In the genomic region with DNA sequence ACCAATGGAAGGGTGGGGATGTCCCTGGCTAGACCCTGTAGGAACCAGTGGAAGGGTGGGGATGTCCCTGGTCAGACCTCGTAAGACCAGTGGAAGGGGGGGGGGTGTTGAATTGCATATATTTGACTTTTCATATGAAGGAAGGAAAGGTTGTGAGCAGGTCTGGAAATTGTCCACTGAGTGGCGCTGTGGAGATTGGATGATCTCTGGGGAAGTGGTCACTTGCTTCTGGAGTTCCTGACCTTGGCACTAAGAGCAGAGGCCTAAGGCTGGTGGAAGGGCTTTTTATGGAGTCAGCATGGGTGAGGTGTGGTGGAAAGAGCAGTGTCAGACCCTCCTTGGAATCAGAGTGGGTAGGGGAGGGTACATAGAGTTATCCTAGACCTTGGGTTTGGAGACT, we compare ENCODE assay signal across 16 mouse cellular contexts. TPM values are rescaled to one million over a fixed set of nuclear protein-coding genes. Genes with fewer than 3 reads are reported as not detected.
A peak's percentile ranks its signal among the peaks of the same experiment; 100 is the strongest.
DNase-seq lines count a peak whose midpoint lies in the region; ATAC-seq and TF ChIP-seq lines count a peak whose summit lies in the region.
"Had no signal": no experiment of that assay in that cellular context is flagged by ENCODE, and none has a peak within 500 bp of the region (broad histone marks: within the 10 kb centered on the region; RNA-seq: fewer than 3 reads in every experiment).

No protein-coding gene starts in this region.

- TF ChIP-seq CTCF in layer of hippocampus, adult 2 months (conservative IDR thresholded peaks at IDR 0.05): peak; percentile 48

- no peak overlapping the region for H3K4me3 ChIP-seq in layer of hippocampus, adult 2 months
- H3K4me3 ChIP-seq: heart, embryonic 10.5 days; limb, embryonic 13.5 days had no signal

- ATAC-seq in activated CD4-positive, CD25-positive, alpha-beta regulatory T cell, adult 4 months: no peak
- ATAC-seq: forebrain, embryonic 16.5 days had no signal

- no peak overlapping the region for H3K27ac ChIP-seq in layer of hippocampus, adult 2 months
- H3K27ac ChIP-seq: heart, embryonic 10.5 days; limb, embryonic 13.5 days had no signal

- peak; percentile 29 for DNase-seq in embryo, embryonic 10 days (ENCODE audit: low spot score)
- DNase-seq in embryo, embryonic 9.5 days (ENCODE audit: extremely low spot score): no peak
- no peak for DNase-seq in layer of hippocampus, adult 2 months (ENCODE audit: low spot score in 2 of 2)
- no peak for DNase-seq in layer of hippocampus, postnatal 36 days
- DNase-seq in A20 (ENCODE audit: low read depth, low spot score) (peak; percentile 34), R1 (ENCODE audit: low read depth, low spot score) (peak; percentile 14)
- no peak for DNase-seq in left cerebral cortex, adult 9 months (ENCODE audit: low spot score in 2 of 2)
- DNase-seq: lung, postnatal 14 days; right cerebral cortex, postnatal 14 days had no signal

RNA-seq across cellular contexts. Expression of a gene that starts 27.8 kb away (rescaled TPM):
- not detected for total RNA-seq in layer of hippocampus, adult 2 months (2021)
- not detected for total RNA-seq in layer of hippocampus, postnatal 36 days (2021)
- polyA plus RNA-seq in activated CD4-positive, CD25-positive, alpha-beta regulatory T cell, adult 4 months (2017; shearing (Covaris generic)): not detected
- total RNA-seq: adrenal gland, postnatal 4 days had no signal
- polyA plus RNA-seq: embryonic facial prominence, embryonic 14.5 days; forebrain, embryonic 16.5 days; heart, embryonic 10.5 days; limb, embryonic 13.5 days; stomach, embryonic 16.5 days had no signal

RNA-seq across cellular contexts. Expression of a gene that starts 41.5 kb away (rescaled TPM):
- total RNA-seq in layer of hippocampus, adult 2 months (2021): 10 to 100 TPM; 21.1 to 25.4 TPM
- total RNA-seq in layer of hippocampus, postnatal 36 days (2021): 10 to 100 TPM; 27.1 to 27.5 TPM
- not detected for polyA plus RNA-seq in activated CD4-positive, CD25-positive, alpha-beta regulatory T cell, adult 4 months (2017; shearing (Covaris generic))

Comparison
In these comparisons a context has a peak if more than half of its experiments do, and no peak if none do; other contexts are left out.
1. DNase-seq: peak in embryo, embryonic 10 days (single experiment), A20 (single experiment) and R1 (single experiment); none in embryo, embryonic 9.5 days (single experiment), layer of hippocampus, adult 2 months (0 of 2), layer of hippocampus, postnatal 36 days (0 of 2) and left cerebral cortex, adult 9 months (0 of 2).